Mouse (Mus musculus) MEL (cell line): ENCODE measurements around the gene Dok7.

Experiments
- CHD2 ChIP-seq: IDR thresholded peaks from 2 replicates; pipeline ENCODE4 v1.6.1; 2011; ENCODE audit warnings: low read length, improper control_type of control experiment
- CTCF ChIP-seq, 3 experiments: IDR thresholded peaks in 2 of 3; conservative IDR thresholded peaks in 1 of 3; 2 replicates each; pipeline ENCODE4 v1.5.1; 2011 to 2012; ENCODE audit warnings: low read length in 3 of 3, low read depth in 2 of 3, mild to moderate bottlenecking in 2 of 3, improper control_type of control experiment in 1 of 3, inconsistent platforms in 1 of 3, mixed read lengths in 1 of 3, moderate library complexity in 1 of 3; ENCODE audit not compliant: control insufficient read depth in 1 of 3, insufficient read depth in 1 of 3, poor library complexity in 1 of 3, severe bottlenecking in 1 of 3
- EP300 ChIP-seq, 2 experiments: IDR thresholded peaks; 2 replicates each; pipeline ENCODE4 v1.6.1; 2011; ENCODE audit warnings: improper control_type of control experiment in 2 of 2, low read length in 2 of 2, low read depth in 1 of 2, mild to moderate bottlenecking in 1 of 2
- GABPA ChIP-seq: IDR thresholded peaks from 2 replicates; pipeline ENCODE4 v1.6.1; 2012; ENCODE audit warnings: low read depth, mild to moderate bottlenecking, inconsistent platforms, low read length, improper control_type of control experiment, moderate library complexity
- SMC3 ChIP-seq: IDR thresholded peaks from 2 replicates; pipeline ENCODE4 v1.6.1; 2011; ENCODE audit warnings: low read depth, low read length, improper control_type of control experiment
- UBTF ChIP-seq: IDR thresholded peaks from 2 replicates; pipeline ENCODE4 v1.6.1; 2012; ENCODE audit warnings: low read depth, mild to moderate bottlenecking, inconsistent platforms, low read length, improper control_type of control experiment, moderate library complexity, borderline replicate concordance; ENCODE audit not compliant: insufficient read depth

DNA sequence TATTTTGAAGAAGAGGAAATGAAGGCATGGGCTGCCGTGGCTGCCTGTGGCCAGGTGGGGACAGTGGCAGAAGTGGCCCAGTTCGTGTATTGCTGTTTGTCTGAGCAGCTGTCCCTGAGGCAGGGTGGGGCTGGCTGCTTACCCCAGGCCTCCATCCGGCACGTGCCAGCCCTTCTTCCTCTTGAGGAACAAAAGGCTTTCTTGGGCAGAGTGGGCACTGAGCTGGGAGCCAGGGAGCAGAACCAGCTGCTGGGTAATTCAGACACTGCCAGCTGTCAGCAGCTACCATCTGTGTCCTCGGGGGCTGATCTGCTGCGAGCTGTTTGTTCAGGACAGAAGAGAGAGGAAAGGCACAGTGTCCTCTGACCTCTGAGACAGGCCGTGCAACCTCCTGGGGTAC is 14.4 kb downstream of the Dok7 start:
- no peak for TF ChIP-seq EP300 (IDR thresholded peaks at IDR 0.05; ENCODE audit: low read depth in 1 of 2, low read length in 2 of 2)
- no peak for TF ChIP-seq GABPA
- no peak for TF ChIP-seq CTCF (IDR thresholded peaks at IDR 0.05 in 2 of 3, conservative IDR thresholded peaks at IDR 0.05 in 1 of 3; ENCODE audit: control insufficient read depth in 1 of 3, insufficient read depth in 1 of 3, low read depth in 2 of 3, low read length in 3 of 3, poor library complexity in 1 of 3, severe bottlenecking in 1 of 3)
- TF ChIP-seq CHD2 = no peak
- no peak for TF ChIP-seq SMC3
- no peak for TF ChIP-seq UBTF
